Mouse (Mus musculus): Measurements from ENCODE around the gene Ppif. TPM values are rescaled to one million over a fixed set of nuclear protein-coding genes. Genes with fewer than 3 reads are reported as not detected.

Ppif gene
- total RNA-seq, 1 experiment: 27.0 TPM

DNA sequence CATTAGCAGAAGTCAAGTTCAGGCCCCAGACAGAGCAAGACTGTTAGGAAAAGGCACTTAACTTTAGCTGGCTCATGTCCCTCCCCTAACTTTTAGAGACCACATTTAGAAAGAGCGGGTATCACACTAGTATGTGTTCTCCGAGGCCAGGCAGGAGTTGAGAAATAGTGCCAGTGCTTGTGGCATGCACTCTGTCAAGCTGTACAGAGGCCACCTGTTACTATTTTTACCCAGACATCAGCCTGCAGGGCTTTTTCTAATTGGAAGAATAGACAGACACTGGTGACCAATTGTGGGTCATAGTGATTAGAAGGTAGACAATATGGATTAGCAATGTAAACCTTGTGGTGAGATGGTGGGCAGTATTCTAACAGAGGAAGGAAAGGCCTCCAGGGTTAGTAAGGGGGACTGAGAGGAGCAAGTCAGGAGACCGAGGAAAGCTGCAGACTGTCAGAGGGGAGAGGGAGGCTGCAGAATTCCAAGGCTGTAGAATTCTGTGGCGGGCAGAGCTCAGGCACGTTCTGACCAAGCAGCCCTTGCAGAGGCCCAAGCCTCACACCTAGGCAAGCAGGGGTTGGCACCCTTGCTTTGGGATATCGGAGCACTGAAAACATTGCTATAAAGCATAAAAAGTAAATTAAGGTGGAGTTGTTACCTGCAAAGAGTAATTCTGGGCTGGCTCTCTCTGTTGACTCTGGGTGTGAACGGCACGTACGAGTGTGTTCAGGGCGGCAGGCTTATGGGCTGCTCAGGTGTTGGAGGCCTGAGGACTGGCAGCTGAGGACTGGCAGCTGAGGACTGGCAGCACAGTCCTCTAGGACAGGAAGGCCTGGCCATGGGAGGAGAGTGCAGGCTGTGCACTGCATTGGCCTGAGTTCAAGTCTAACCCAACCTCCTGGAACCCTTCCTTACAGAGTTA lies 6.7 kb upstream of the Ppif start:
- no peak for DNase-seq (ENCODE audit: low read depth, low spot score)
- no peaks in the 10 kb centered on the region for H3K36me3 ChIP-seq (ENCODE audit: control insufficient read depth, insufficient read depth, low read length, poor library complexity, severe bottlenecking)
- peaks cover 0 to under 1% of the 10 kb centered on the region in 2 experiments; a peak in 1 of 4 replicates for H3K4me1 ChIP-seq (ENCODE audit: control insufficient read depth in 2 of 2, insufficient read depth in 2 of 2, low read length in 2 of 2, poor library complexity in 1 of 2)
- in situ Hi-C loops (cut with MboI; ENCODE audit: low sequenced_read_pairs in 2 of 2, unreplicated experiment in 2 of 2): no loop called here
- no peak overlapping the region for H3K9ac ChIP-seq (ENCODE audit: insufficient read depth, low read depth, low read length, poor library complexity, severe bottlenecking)
- H3K27ac ChIP-seq (ENCODE audit: insufficient read depth, low read depth, low read length, poor library complexity, severe bottlenecking): no peak overlapping the region
- no peaks in the 10 kb centered on the region for H3K9me3 ChIP-seq (ENCODE audit: control insufficient read depth, insufficient read depth, low read depth, low read length)
- TF ChIP-seq ZNF384 (IDR thresholded peaks at IDR 0.05; ENCODE audit: low read depth, low read length): no peak
- no peak for TF ChIP-seq ZC3H11A (IDR thresholded peaks at IDR 0.05; ENCODE audit: borderline replicate concordance, low read depth, low read length)
- TF ChIP-seq HCFC1 (IDR thresholded peaks at IDR 0.05; ENCODE audit: borderline replicate concordance, insufficient read depth, low read length): no peak
- TF ChIP-seq CHD2 (IDR thresholded peaks at IDR 0.05; ENCODE audit: low read depth, low read length): no peak
- TF ChIP-seq MAFK (IDR thresholded peaks at IDR 0.05; ENCODE audit: insufficient read depth, low read depth, low read length): no peak
- no peak overlapping the region for H3K4me3 ChIP-seq (ENCODE audit: insufficient read depth in 1 of 2, low read depth in 1 of 2, low read length in 2 of 2, poor library complexity in 1 of 2, severe bottlenecking in 1 of 2)

DNA sequence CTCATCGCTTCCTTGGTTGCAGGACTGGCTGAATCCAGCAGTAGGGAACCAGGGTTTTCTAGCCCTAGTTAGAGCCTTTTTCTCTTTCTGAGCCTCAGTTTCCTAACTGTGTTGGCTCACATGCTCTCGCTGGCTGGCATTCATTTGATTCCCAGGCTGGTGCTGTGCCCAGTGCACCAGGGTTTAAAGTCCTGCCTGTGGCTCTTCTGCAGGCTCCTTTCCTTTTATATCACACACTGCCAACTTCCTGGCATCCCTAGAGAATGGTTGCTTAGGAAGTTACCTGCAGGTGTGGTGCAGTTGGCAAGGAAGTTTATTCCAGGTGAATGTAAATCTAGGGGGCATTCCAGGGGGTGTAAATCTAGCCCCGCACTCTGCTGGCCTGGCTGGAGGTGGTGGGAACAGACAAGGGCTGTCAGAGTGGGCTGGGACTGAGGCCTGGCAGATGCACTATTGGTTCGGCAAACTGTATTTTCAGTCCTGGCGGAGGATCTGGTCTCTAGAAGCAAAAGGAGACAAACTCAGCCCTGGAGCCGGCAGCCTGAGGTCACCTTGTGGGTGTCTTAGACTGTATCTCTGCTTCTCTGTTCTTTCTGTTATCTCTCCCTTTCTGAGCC lies 575 bp upstream of the Ppif start:
- TF ChIP-seq ZC3H11A (IDR thresholded peaks at IDR 0.05; ENCODE audit: borderline replicate concordance, low read depth, low read length): no peak
- no peak for TF ChIP-seq MAFK (IDR thresholded peaks at IDR 0.05; ENCODE audit: insufficient read depth, low read depth, low read length)
- no peak for TF ChIP-seq ZNF384 (IDR thresholded peaks at IDR 0.05; ENCODE audit: low read depth, low read length)
- TF ChIP-seq CHD2 (IDR thresholded peaks at IDR 0.05; ENCODE audit: low read depth, low read length): no peak
- TF ChIP-seq HCFC1 (IDR thresholded peaks at IDR 0.05; ENCODE audit: borderline replicate concordance, insufficient read depth, low read length): no peak
- H3K27ac ChIP-seq (ENCODE audit: insufficient read depth, low read depth, low read length, poor library complexity, severe bottlenecking): no peak overlapping the region
- no peak for DNase-seq (ENCODE audit: low read depth, low spot score)
- no peaks in the 10 kb centered on the region for H3K9me3 ChIP-seq (ENCODE audit: control insufficient read depth, insufficient read depth, low read depth, low read length)
- H3K4me1 ChIP-seq (ENCODE audit: control insufficient read depth in 2 of 2, insufficient read depth in 2 of 2, low read length in 2 of 2, poor library complexity in 1 of 2): peaks cover 0 to 14% of the 10 kb centered on the region in 2 experiments; a peak in 2 of 4 replicates
- H3K36me3 ChIP-seq (ENCODE audit: control insufficient read depth, insufficient read depth, low read length, poor library complexity, severe bottlenecking): peaks cover 23% of the 10 kb centered on the region
- in situ Hi-C loops (cut with MboI; ENCODE audit: low sequenced_read_pairs in 2 of 2, unreplicated experiment in 2 of 2): no loop called here
- H3K9ac ChIP-seq (ENCODE audit: insufficient read depth, low read depth, low read length, poor library complexity, severe bottlenecking): peak overlapping the region; percentile 9; the same call in 1 of the 2 replicates
- H3K4me3 ChIP-seq (ENCODE audit: insufficient read depth in 1 of 2, low read depth in 1 of 2, low read length in 2 of 2, poor library complexity in 1 of 2, severe bottlenecking in 1 of 2): peak overlapping the region in 1 of 2 experiments; percentile 45; a peak in 2 of 4 replicates

DNA sequence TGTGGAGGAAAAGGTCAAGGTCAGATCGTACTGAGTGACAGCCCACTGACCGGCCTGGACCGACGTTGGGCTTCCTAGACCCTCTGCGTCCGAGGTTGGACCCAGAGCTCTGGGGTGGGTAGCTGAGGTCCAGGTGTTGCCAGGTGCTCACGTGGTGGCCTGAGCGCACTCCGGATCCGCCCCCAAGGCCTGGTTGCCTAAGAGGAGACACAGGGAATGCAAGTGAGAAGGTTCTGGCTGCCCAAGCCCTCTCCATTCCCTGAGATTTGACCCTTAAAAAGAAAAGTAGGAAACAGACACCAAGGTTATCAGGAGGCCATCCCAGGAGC lies 579 bp downstream of the Ppif start:
- no peaks in the 10 kb centered on the region for H3K9me3 ChIP-seq (ENCODE audit: control insufficient read depth, insufficient read depth, low read depth, low read length)
- in situ Hi-C loops (cut with MboI; ENCODE audit: low sequenced_read_pairs in 2 of 2, unreplicated experiment in 2 of 2): no loop called here
- peak; percentile 25 for DNase-seq (ENCODE audit: low read depth, low spot score)
- H3K36me3 ChIP-seq (ENCODE audit: control insufficient read depth, insufficient read depth, low read length, poor library complexity, severe bottlenecking): peaks cover 31% of the 10 kb centered on the region
- H3K27ac ChIP-seq (ENCODE audit: insufficient read depth, low read depth, low read length, poor library complexity, severe bottlenecking): no peak overlapping the region
- peak overlapping the region; percentile 73 to 91 for H3K4me3 ChIP-seq (ENCODE audit: insufficient read depth in 1 of 2, low read depth in 1 of 2, low read length in 2 of 2, poor library complexity in 1 of 2, severe bottlenecking in 1 of 2)
- H3K9ac ChIP-seq (ENCODE audit: insufficient read depth, low read depth, low read length, poor library complexity, severe bottlenecking): peak overlapping the region; percentile 82
- peaks cover 0 to 14% of the 10 kb centered on the region in 2 experiments; a peak in 2 of 4 replicates for H3K4me1 ChIP-seq (ENCODE audit: control insufficient read depth in 2 of 2, insufficient read depth in 2 of 2, low read length in 2 of 2, poor library complexity in 1 of 2)
- TF ChIP-seq MAFK (IDR thresholded peaks at IDR 0.05; ENCODE audit: insufficient read depth, low read depth, low read length) (no peak), HCFC1 (IDR thresholded peaks at IDR 0.05; ENCODE audit: borderline replicate concordance, insufficient read depth, low read length) (no peak), ZC3H11A (IDR thresholded peaks at IDR 0.05; ENCODE audit: borderline replicate concordance, low read depth, low read length) (no peak), CHD2 (IDR thresholded peaks at IDR 0.05; ENCODE audit: low read depth, low read length) (no peak), ZNF384 (IDR thresholded peaks at IDR 0.05; ENCODE audit: low read depth, low read length) (no peak)

DNA sequence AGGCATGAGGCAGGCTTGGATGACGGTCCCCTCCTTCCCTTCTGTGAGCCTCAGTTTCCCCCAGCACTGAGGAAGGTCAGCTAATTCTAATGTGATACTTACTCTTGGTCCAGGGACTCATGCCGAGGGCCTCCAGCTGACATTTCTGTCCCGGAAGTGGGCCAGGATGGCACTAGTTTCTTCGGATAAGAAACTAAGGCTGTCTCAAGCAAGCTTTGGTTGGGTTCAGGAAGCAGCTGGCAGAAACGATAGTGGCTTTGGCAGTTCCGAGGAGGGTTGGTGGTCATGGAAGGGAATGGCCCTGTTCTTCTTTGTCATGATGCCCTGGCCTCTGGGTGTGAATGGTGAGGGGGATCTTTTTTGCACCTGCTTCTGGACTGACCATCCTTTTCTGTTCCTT lies 1.1 kb downstream of the Ppif start:
- H3K27ac ChIP-seq (ENCODE audit: insufficient read depth, low read depth, low read length, poor library complexity, severe bottlenecking): no peak overlapping the region
- in situ Hi-C loops (cut with MboI; ENCODE audit: low sequenced_read_pairs in 2 of 2, unreplicated experiment in 2 of 2): no loop called here

More for the DNA sequence above, 1.1 kb downstream of the Ppif start:
- no peaks in the 10 kb centered on the region for H3K9me3 ChIP-seq (ENCODE audit: control insufficient read depth, insufficient read depth, low read depth, low read length)
- H3K9ac ChIP-seq (ENCODE audit: insufficient read depth, low read depth, low read length, poor library complexity, severe bottlenecking): peak overlapping the region; percentile 82; the same call in 1 of the 2 replicates
- TF ChIP-seq ZNF384 (IDR thresholded peaks at IDR 0.05; ENCODE audit: low read depth, low read length) (no peak), CHD2 (IDR thresholded peaks at IDR 0.05; ENCODE audit: low read depth, low read length) (no peak), HCFC1 (IDR thresholded peaks at IDR 0.05; ENCODE audit: borderline replicate concordance, insufficient read depth, low read length) (no peak), MAFK (IDR thresholded peaks at IDR 0.05; ENCODE audit: insufficient read depth, low read depth, low read length) (no peak), ZC3H11A (IDR thresholded peaks at IDR 0.05; ENCODE audit: borderline replicate concordance, low read depth, low read length) (no peak)
- peaks cover 0 to 14% of the 10 kb centered on the region in 2 experiments; a peak in 2 of 4 replicates for H3K4me1 ChIP-seq (ENCODE audit: control insufficient read depth in 2 of 2, insufficient read depth in 2 of 2, low read length in 2 of 2, poor library complexity in 1 of 2)
- H3K36me3 ChIP-seq (ENCODE audit: control insufficient read depth, insufficient read depth, low read length, poor library complexity, severe bottlenecking): peaks cover 36% of the 10 kb centered on the region
- no peak for DNase-seq (ENCODE audit: low read depth, low spot score)
- H3K4me3 ChIP-seq (ENCODE audit: insufficient read depth in 1 of 2, low read depth in 1 of 2, low read length in 2 of 2, poor library complexity in 1 of 2, severe bottlenecking in 1 of 2): peak overlapping the region; percentile 73 to 91

Measured in ES-E14 (cell line).